Mouse (Mus musculus): ENCODE measurements around the gene Cep85l. TPM values are rescaled to one million over a fixed set of nuclear protein-coding genes. Genes with fewer than 3 reads are reported as not detected.

The Cep85l gene
- total RNA-seq, 2 experiments from 2014 or later: 22.9 to 24.7 TPM

GRCm38 (mm10) chr10:53343865-53344264, 35.9 kb downstream of the Cep85l start:
- no peak for DNase-seq (ENCODE audit: low spot score in 2 of 2)

DNA sequence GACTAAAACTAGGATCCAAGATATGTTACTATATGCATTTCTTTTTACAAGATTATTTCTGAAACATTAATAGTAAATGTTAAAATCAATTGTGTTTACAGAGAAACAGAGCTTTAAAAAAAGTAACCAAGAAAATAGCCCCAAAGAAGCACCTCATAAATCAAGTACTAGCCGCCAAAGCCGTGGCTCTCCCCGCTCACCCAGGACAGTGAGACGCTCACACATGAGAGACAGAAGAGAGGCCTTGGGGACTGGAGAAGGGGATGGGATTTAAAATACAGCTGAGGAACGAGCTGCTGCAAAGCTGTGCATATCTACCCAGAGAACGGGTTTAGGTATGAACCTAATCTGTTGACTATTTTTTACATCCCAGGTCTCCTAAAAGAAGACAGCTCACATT, 36.4 kb downstream of the Cep85l start:
- no peak for DNase-seq (ENCODE audit: low spot score in 2 of 2)

- no peak for DNase-seq (ENCODE audit: low spot score in 2 of 2)
Observed at GRCm38 (mm10) chr10:53342166-53342728, 37.5 kb downstream of the Cep85l start.

DNA sequence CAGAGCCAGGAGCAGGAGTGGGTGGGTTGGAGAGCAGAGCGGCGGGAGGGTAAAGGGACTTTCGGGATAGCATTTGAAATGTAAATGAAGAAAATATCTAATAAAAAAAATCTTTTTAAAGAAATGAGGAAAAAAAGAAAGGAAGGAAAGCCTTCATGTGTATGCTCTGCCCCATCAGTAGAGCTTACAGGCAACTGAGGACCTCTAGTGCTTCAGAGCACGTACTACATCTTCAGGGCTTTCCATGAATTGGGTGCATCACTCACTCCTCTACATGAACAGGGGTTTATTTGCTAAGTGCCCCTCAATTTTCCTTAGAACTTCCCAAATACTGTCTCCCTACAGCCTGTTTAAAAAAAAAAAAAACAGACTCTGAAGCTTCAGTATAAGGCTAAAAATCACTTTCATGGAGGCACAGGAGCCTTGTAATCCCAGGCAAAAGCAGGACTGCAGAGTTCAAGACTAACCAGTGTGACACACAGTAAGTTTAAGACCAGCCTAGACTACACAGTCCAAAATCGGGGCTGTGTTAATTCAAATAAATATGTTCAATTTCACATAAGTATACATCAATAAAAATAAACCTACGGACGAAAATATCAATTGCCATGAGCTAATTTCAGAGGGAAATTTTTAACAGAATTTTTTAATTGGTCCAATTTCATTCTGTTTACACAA, 38.3 kb downstream of the Cep85l start:
- DNase-seq (ENCODE audit: low spot score in 2 of 2): peak in 1 of 2 experiments; percentile 49

DNA sequence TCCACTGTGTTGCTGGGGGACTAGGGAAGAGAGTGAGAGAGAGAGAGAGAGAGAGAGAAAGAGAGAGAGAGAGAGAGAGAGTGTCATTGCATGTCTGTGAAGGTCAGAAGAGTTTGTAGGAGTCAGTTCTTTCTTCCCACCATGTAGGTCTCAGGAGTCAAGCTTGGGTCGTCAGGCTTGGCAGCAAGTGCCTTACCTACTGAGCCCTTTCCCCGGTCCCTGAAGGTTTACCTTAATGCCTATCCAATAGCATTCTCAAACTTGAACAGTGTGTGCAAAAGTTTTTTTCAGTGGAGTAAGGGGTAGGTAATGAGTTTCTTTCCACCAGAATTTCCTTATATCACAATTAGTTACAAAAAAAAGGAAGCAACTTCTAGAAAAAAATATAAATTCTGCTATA, 40.7 kb downstream of the Cep85l start:
- DNase-seq (ENCODE audit: low spot score in 2 of 2): no peak

- no peak for DNase-seq (ENCODE audit: low spot score in 2 of 2)
Observed at GRCm38 (mm10) chr10:53337162-53337923, 42.4 kb downstream of the Cep85l start, which contains the start of gene Pln. Gene Pln (plus strand): TSS chr10:53337667.

- DNase-seq (ENCODE audit: low spot score in 2 of 2): no peak
Observed at GRCm38 (mm10) chr10:53335974-53336373, 43.8 kb downstream of the Cep85l start.

DNA sequence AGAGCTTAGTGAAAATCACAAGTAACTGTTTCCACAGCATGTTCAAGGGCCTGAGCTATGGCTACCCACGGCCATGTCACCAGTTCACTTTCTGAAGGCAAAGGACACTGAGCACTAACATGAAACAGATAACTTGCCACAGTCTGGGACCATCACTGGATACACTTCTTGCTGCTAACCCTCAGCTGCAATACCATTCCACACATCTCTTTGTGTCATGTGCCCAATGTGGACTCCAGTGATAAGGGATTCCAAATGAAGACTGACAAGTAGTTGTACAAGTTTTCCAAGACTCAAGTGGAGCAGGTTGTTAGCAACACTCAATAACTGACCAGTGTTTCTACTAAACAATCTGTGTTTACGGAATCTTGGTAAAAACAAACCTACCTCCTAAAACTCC, 44.5 kb downstream of the Cep85l start:
- no peak for DNase-seq (ENCODE audit: low spot score in 2 of 2)

- no peak for DNase-seq (ENCODE audit: low spot score in 2 of 2)
Observed at GRCm38 (mm10) chr10:53332752-53333151, 47.0 kb downstream of the Cep85l start.

GRCm38 (mm10) chr10:53329257-53329656, 50.5 kb downstream of the Cep85l start:
- peak in 1 of 2 experiments; percentile 33 for DNase-seq (ENCODE audit: low spot score in 2 of 2)

DNA sequence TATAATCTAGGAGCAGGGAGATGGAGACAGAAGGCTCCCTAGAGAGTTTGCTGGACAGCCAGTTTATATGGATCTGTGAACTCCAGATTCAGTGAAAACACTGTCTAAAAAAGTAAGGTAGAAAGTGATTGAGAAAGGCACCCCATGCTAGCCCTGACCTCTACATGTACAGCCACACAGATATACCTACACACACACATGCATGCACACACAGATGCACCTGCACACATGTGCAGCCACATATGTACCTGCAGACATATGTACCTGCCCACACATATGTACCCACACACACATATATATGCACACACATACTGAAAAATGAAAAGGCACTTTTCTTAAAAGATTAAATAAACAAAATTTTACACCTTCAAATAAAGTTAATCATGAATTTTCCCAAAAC, 53.4 kb downstream of the Cep85l start:
- DNase-seq (ENCODE audit: low spot score in 2 of 2): no peak

DNA sequence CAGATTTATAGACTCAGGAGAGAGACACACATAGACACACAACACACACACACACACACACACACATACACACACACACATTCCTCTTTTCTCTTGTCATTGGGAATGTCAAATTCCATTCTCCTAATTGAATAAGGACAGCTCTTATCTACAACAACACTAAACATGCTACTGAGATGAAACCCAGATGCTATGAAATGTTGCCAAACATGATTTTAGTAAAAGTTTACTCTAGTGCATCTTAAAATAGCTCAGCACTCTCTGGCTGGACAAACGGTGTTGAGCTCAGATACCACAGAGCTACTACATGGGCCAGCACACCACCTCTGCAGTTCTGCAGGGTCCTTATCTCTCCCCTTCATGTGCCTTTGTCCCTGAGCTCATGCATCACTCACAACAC, 55.1 kb downstream of the Cep85l start:
- no peak for DNase-seq (ENCODE audit: low spot score in 2 of 2)

DNA sequence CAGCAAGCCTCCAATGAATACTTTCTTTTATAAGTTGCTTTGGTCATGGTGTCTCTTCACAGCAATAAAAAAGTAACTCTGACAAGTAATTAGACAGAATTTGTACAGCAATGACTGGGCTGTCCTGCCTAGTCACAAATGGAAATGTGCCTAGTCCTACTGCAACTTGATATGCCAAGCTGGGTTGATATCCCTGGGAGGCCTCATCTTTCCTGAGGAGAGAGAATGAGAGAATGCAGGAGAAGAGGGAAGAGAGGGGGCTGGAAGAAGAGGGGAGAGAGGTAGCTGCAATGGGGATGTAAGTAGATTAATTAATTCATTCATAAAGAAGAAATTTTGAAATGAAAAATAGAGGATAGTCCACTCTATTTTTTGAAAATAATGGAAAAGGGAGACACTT, 56.4 kb downstream of the Cep85l start:
- no peak for DNase-seq (ENCODE audit: low spot score in 2 of 2)

- no peak for DNase-seq (ENCODE audit: low spot score in 2 of 2)
Observed at GRCm38 (mm10) chr10:53306674-53307073, 73.1 kb downstream of the Cep85l start.

DNA sequence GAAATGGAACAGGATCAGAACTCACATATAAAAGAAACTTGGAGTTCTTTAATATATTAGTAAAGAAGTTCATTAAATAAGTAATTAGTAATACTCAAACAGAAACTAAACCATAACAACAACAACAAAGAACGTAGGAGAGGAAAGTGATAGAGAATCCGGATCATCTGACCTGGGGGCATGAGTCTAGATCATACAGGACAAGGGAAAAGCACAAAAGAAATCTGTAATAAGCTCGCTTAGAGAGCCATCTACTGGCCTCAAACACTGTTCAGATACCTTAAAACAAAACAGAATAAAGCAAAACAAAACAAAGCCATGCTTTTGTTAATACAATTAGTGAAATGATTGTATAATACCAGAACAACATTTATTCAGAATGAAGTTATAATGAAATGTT, 73.9 kb downstream of the Cep85l start:
- DNase-seq (ENCODE audit: low spot score in 2 of 2): peak in 1 of 2 experiments; percentile 34

DNA sequence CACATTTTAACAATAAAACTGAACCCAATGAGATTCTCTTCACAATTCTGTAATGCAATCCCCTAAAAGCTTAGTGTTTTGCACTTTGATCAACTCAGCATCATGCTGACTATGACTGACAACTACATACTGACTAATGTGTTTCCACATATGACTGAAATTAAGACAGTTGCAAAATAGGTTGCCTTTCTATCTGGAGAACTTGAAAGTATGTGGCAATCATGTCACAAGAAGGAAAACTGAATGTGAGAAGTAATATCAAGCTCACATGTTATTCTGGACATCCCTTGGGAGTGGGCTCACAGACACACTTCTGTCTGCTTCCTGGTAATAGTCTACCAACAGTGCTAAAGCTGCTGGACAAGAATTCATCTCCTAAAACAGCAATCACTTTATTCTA, 94.6 kb downstream of the Cep85l start:
- DNase-seq (ENCODE audit: low spot score in 2 of 2): no peak

GRCm38 (mm10) chr10:53272228-53272627, 107.5 kb downstream of the Cep85l start:
- DNase-seq (ENCODE audit: low spot score in 2 of 2): no peak

GRCm38 (mm10) chr10:53262021-53262420, 117.7 kb downstream of the Cep85l start:
- no peak for DNase-seq (ENCODE audit: low spot score in 2 of 2)

DNA sequence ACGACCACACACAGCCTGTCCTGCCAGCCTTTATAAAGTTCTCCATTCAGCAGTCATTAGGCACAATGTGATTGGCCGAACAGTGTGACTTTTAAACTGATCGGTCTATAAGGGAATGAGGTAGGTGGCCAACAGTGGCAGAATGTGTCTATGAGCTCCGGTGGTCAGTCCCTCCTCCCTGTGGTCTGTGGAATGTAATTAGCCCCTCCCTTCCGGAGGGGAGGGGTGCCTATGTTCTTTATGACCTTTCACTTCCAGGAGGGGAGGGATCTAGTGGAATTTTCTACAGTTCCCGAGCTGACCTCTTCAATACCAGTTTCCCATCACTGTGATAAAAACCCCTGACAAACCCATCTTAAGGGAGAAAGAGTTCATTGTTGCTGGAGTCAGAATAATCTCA, 144.4 kb downstream of the Cep85l start:
- no peak for DNase-seq (ENCODE audit: low spot score in 2 of 2)

DNA sequence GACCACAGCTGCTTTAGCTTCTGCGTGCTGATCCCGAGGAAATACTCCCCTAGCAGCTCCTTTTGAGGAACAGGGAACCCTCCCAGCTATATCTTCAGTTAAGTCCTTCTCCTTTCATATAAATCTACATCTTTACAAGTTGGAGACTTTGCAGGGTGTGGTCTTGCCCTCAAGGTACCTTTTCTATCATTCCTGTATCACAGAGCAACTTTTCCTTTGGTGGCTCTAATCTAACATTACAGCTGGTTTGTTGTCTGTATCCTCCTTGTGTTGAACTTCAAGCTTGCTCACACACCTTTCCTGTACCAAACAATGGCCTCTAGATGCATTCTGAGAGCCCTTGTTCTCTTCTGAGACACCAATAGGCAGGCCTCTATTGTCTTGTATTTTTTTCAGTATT, 145.1 kb downstream of the Cep85l start:
- DNase-seq (ENCODE audit: low spot score in 2 of 2): no peak

DNA sequence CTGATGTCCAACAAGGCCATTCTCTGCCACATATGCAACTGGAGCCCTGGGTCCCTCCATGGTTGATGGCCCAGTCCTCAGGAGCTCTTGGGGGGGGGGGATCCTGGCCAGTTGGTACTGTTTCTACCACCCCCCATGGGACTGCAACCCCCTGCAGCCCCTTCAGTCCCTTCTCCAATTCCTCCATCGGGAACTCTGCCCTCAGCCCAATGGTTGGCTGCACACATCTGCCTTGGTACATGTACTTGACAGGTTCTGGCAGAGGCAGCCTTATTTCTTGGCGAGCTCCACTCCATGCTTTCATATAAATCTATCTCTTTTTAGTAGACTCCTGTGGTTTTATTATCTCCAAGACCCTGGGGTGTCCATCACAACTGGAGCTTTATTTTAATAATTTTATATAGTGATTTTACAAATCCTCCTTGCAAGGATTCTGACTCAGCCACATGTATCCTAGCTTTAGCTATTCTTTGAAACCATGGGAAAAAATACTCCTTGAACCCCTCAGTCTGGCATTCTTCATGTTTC, 145.6 kb downstream of the Cep85l start:
- no peak for DNase-seq (ENCODE audit: low spot score in 2 of 2)

DNA sequence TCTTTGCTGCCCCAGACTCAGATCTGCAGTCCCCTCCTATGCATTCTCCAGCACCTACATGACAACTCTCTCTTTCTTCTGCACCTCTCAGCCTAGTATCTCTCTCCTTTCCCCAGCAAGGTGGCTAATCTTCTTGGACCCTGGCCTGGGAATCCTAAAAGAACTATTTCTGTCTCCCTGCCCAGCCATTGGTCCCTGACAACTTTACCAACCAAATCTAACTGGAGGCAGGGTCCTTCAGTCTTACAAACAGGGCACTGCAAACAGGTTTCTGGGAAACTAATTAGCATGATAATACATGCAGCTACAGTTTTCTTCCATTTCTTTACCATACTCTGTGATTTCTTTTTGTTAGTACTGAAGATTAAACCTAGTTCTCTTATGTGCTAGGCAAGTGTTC, 148.9 kb downstream of the Cep85l start:
- DNase-seq (ENCODE audit: low spot score in 2 of 2): no peak

All from layer of hippocampus, adult 18-20 months (tissue).